Mouse (Mus musculus) neural tube, embryonic 12.5 days (tissue): ENCODE data around the gene 1700080O16Rik. TPM values are rescaled to one million over a fixed set of nuclear protein-coding genes. Genes with fewer than 3 reads are reported as not detected.

ENCODE experiments used
- ATAC-seq: fragments of 200-750 bp; cut with Nextera tagmentation; 2 replicates; pipeline ENCODE4 v1.8.0; 2017; ENCODE audit warnings: low read depth, mild to moderate bottlenecking, moderate TSS enrichment, moderate library complexity; ENCODE audit not compliant: low FRiP score
- H3K27ac ChIP-seq: fragments of 300-500 bp; sonication (generic); 2 replicates; pipeline ENCODE4 v1.5.1; 2016
- H3K27me3 ChIP-seq: fragments of 300-500 bp; sonication (generic); replicated peaks from 2 replicates; pipeline ENCODE4 v1.6.1; 2016; ENCODE audit warnings: mild to moderate bottlenecking
- H3K36me3 ChIP-seq: fragments of 300-500 bp; sonication (generic); 2 replicates; pipeline ENCODE4 v1.6.1; 2016; ENCODE audit warnings: mild to moderate bottlenecking
- H3K4me1 ChIP-seq: fragments of 300-500 bp; sonication (generic); 2 replicates; pipeline ENCODE4 v1.6.1; 2016
- H3K4me2 ChIP-seq: fragments of 300-500 bp; sonication (generic); replicated peaks from 2 replicates; pipeline ENCODE4 v1.6.1; 2016; ENCODE audit warnings: mild to moderate bottlenecking
- H3K4me3 ChIP-seq: fragments of 300-500 bp; sonication (generic); 2 replicates; pipeline ENCODE4 v1.5.1; 2016
- H3K9ac ChIP-seq: fragments of 300-500 bp; sonication (generic); 2 replicates; pipeline ENCODE4 v1.6.1; 2016; ENCODE audit warnings: mild to moderate bottlenecking
- H3K9me3 ChIP-seq: fragments of 300-500 bp; sonication (generic); 2 replicates; pipeline ENCODE4 v1.6.1; 2016; ENCODE audit warnings: mild to moderate bottlenecking
- WGBS: fragments of 180-500 bp; shearing (Covaris S2); methylation state at CpG from one replicate; pipeline ENCODE4 v1.1.7; 2016; 5-methylcytosine and 5-hydroxymethylcytosine counted together
- polyA plus RNA-seq: library from polyadenylated mRNA; unstranded; fragments of >200 nt; fragmentation: Nextera tagmentation; extraction: Ambion mirVana; gene quantifications from 2 replicates; pipeline ENCODE4 v1.2.1, GENCODE M21; 2016

The 1700080O16Rik gene
- polyA plus RNA-seq, result not detected in 2 replicates

GRCm38 (mm10) chrX:51972672-51973071 is at the start of gene 1700080O16Rik:
TSS of gene 1700080O16Rik (minus strand) at chrX:51972772.
- Histone ChIP-seq H3K4me3 (no peak within 1 kb of the TSS), H3K27ac (no peak within 1 kb of the TSS), H3K36me3 (no peaks in the 10 kb centered on the region), H3K9ac (no peak within 1 kb of the TSS), H3K4me2 (no peak within 1 kb of the TSS), H3K27me3 (no peaks in the 10 kb centered on the region), H3K9me3 (no peaks in the 10 kb centered on the region), H3K4me1 (no peaks in the 10 kb centered on the region)
- 93% methylated on average over 12 of the region's 12 CpGs for WGBS
- ATAC-seq, result no peak

DNA sequence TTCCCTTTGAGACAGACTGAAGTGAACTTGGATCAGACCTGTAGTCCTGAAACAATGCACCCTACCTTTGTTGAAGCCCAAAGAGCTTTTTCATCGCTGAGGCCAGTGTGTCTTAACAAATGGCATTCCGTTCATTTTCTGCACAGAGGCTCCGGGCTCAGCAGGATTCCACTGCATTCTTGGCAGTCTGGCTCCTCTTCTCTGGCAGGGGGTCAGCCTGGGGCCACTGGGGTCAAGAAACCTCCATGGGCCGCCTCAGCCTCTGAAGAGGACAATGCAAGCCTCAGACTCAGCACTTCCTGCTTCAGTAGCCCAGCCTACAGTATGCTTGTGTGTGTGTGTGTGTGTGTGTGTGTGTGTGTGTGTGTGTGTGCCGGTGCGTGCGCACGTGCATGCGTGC is 45.1 kb upstream of the 1700080O16Rik start:
- WGBS, result 47% methylated on average over 9 of the region's 9 CpGs
- no peak for ATAC-seq
- H3K27me3 ChIP-seq, result no peaks in the 10 kb centered on the region

GRCm38 (mm10) chrX:52000072-52000471 is 27.5 kb upstream of the 1700080O16Rik start:
- WGBS, result 86% methylated on average over 5 of the region's 5 CpGs
- no peaks in the 10 kb centered on the region for H3K4me1 ChIP-seq
- no peaks in the 10 kb centered on the region for H3K36me3 ChIP-seq
- H3K4me2 ChIP-seq, result no peak overlapping the region
- no peak overlapping the region for H3K4me3 ChIP-seq
- H3K27me3 ChIP-seq, result no peaks in the 10 kb centered on the region
- no peak for ATAC-seq
- H3K9me3 ChIP-seq, result 0 out of 2 replicates have a peak, but pooled peaks cover 3% of the 10 kb centered on the region
- H3K27ac ChIP-seq, result no peak overlapping the region
- no peak overlapping the region for H3K9ac ChIP-seq

More for the DNA sequence above, 45.1 kb upstream of the 1700080O16Rik start:
- H3K36me3 ChIP-seq, result no peaks in the 10 kb centered on the region
- no peak overlapping the region for H3K4me3 ChIP-seq
- H3K9me3 ChIP-seq, result no peaks in the 10 kb centered on the region
- no peak overlapping the region for H3K27ac ChIP-seq
- no peaks in the 10 kb centered on the region for H3K4me1 ChIP-seq
- no peak overlapping the region for H3K4me2 ChIP-seq
- H3K9ac ChIP-seq, result no peak overlapping the region

- H3K36me3 ChIP-seq, result no peaks in the 10 kb centered on the region
- no peak overlapping the region for H3K4me2 ChIP-seq
- no peak overlapping the region for H3K27ac ChIP-seq
- H3K9ac ChIP-seq, result no peak overlapping the region
- no peak for ATAC-seq
- H3K4me1 ChIP-seq, result no peaks in the 10 kb centered on the region
- H3K27me3 ChIP-seq, result no peaks in the 10 kb centered on the region
- 0 out of 2 replicates have a peak, but pooled peaks cover 3% of the 10 kb centered on the region for H3K9me3 ChIP-seq
- no peak overlapping the region for H3K4me3 ChIP-seq
- WGBS, result 75% methylated on average over 4 of the region's 4 CpGs
Observed at GRCm38 (mm10) chrX:51999426-51999825, 26.9 kb upstream of the 1700080O16Rik start.

- no peak overlapping the region for H3K9ac ChIP-seq
- no peak overlapping the region for H3K4me2 ChIP-seq
- WGBS, result 77% methylated on average over 4 of the region's 4 CpGs
- H3K36me3 ChIP-seq, result no peaks in the 10 kb centered on the region
- H3K27ac ChIP-seq, result no peak overlapping the region
- no peaks in the 10 kb centered on the region for H3K27me3 ChIP-seq
- no peak for ATAC-seq
- no peak overlapping the region for H3K4me3 ChIP-seq
- no peaks in the 10 kb centered on the region for H3K4me1 ChIP-seq
- no peaks in the 10 kb centered on the region for H3K9me3 ChIP-seq
Observed at GRCm38 (mm10) chrX:51976361-51976760, 3.8 kb upstream of the 1700080O16Rik start.

- Histone ChIP-seq H3K4me3 (no peak overlapping the region), H3K4me2 (no peak overlapping the region), H3K9me3 (no peaks in the 10 kb centered on the region), H3K27me3 (no peaks in the 10 kb centered on the region), H3K4me1 (no peaks in the 10 kb centered on the region), H3K36me3 (no peaks in the 10 kb centered on the region), H3K9ac (no peak overlapping the region), H3K27ac (no peak overlapping the region)
- no peak for ATAC-seq
Observed at GRCm38 (mm10) chrX:51974618-51975017, 2.0 kb upstream of the 1700080O16Rik start.

DNA sequence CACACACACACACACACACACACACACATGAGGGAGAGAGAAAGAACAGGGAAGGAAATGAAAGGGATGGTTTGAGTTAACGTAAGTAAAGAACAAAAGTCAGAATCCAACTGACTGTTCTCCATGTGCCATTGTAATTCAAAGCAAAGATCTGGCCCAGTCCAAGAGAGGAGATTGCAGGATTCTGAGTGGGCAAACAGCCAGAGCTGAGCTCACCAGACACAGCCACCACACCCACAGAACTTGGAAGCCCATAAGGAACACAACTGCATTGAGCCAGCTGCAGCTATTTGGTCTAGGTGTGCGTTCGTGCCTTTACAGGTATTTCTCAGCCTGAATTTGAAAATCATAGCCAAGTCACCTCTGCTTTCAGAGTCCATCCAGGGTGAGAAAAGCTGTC is 24.5 kb downstream of the 1700080O16Rik start:
- no peak overlapping the region for H3K27ac ChIP-seq
- 86% methylated on average over 3 of the region's 3 CpGs for WGBS
- H3K4me2 ChIP-seq, result no peak overlapping the region
- H3K4me3 ChIP-seq, result no peak overlapping the region
- no peak for ATAC-seq
- H3K9ac ChIP-seq, result no peak overlapping the region
- no peaks in the 10 kb centered on the region for H3K4me1 ChIP-seq
- no peaks in the 10 kb centered on the region for H3K9me3 ChIP-seq
- H3K36me3 ChIP-seq, result no peaks in the 10 kb centered on the region
- H3K27me3 ChIP-seq, result no peaks in the 10 kb centered on the region

- no peak for ATAC-seq
- 65% methylated on average over 5 of the region's 5 CpGs for WGBS
- H3K36me3 ChIP-seq, result no peaks in the 10 kb centered on the region
Observed at GRCm38 (mm10) chrX:51938076-51938475, 34.5 kb downstream of the 1700080O16Rik start.

GRCm38 (mm10) chrX:51919091-51919490 is 53.5 kb downstream of the 1700080O16Rik start:
- Histone ChIP-seq H3K27ac (no peak overlapping the region), H3K36me3 (no peaks in the 10 kb centered on the region), H3K4me3 (no peak overlapping the region), H3K27me3 (no peaks in the 10 kb centered on the region), H3K9ac (no peak overlapping the region), H3K9me3 (no peaks in the 10 kb centered on the region), H3K4me1 (no peaks in the 10 kb centered on the region), H3K4me2 (no peak overlapping the region)
- no peak for ATAC-seq
- WGBS, result 88% methylated on average over 4 of the region's 4 CpGs

More at GRCm38 (mm10) chrX:51938076-51938475, 34.5 kb downstream of the 1700080O16Rik start:
- no peak overlapping the region for H3K4me3 ChIP-seq
- H3K9ac ChIP-seq, result no peak overlapping the region
- no peaks in the 10 kb centered on the region for H3K4me1 ChIP-seq
- H3K9me3 ChIP-seq, result no peaks in the 10 kb centered on the region
- no peak overlapping the region for H3K4me2 ChIP-seq
- no peaks in the 10 kb centered on the region for H3K27me3 ChIP-seq
- H3K27ac ChIP-seq, result no peak overlapping the region

Other genes with a start within 250 kb of the 1700080O16Rik start
- not detected in 2 replicates for gene Usp26, start 171.5 kb downstream of the 1700080O16Rik start, polyA plus RNA-seq
- 16.0 and 16.9 TPM in 2 replicates for gene Gpc4, start 192.5 kb upstream of the 1700080O16Rik start, polyA plus RNA-seq